Mouse (Mus musculus) embryonic facial prominence, embryonic 11.5 days (tissue): ENCODE results near the gene Mrpl32. TPM values are rescaled to one million over a fixed set of nuclear protein-coding genes. Genes with fewer than 3 reads are reported as not detected.

Experiments
- ATAC-seq: fragments of 200-750 bp; cut with Nextera tagmentation; replicated peaks from 2 replicates; pipeline ENCODE4 v1.8.0; 2017; ENCODE audit warnings: low read depth; ENCODE audit not compliant: insufficient number of reproducible peaks, low FRiP score, low TSS enrichment
- DNase-seq: peaks from one replicate; pipeline ENCODE4 v3.0.0-alpha.2; 2015; ENCODE audit warnings: low spot score
- H3K27ac ChIP-seq: fragments of 300-500 bp; sonication (generic); replicated peaks from 2 replicates; pipeline ENCODE4 v1.5.1; 2014; ENCODE audit warnings: mild to moderate bottlenecking, low read depth, low read length, control low read depth
- H3K27me3 ChIP-seq: fragments of 300-500 bp; sonication (generic); 2 replicates; pipeline ENCODE4 v1.6.1; 2014; ENCODE audit warnings: mild to moderate bottlenecking, low read length, moderate library complexity, mixed read lengths; ENCODE audit not compliant: control insufficient read depth, insufficient read depth
- H3K36me3 ChIP-seq: fragments of 300-500 bp; sonication (generic); replicated peaks from 2 replicates; pipeline ENCODE4 v1.6.1; 2014; ENCODE audit warnings: low read depth, mild to moderate bottlenecking, low read length, moderate library complexity, mixed read lengths; ENCODE audit not compliant: control insufficient read depth, insufficient read depth
- H3K4me1 ChIP-seq: fragments of 300-500 bp; sonication (generic); 2 replicates; pipeline ENCODE4 v1.6.1; 2014; ENCODE audit warnings: low read length, mixed read lengths; ENCODE audit not compliant: control insufficient read depth, insufficient read depth
- H3K4me2 ChIP-seq: fragments of 300-500 bp; sonication (generic); 2 replicates; pipeline ENCODE4 v1.6.1; 2014; ENCODE audit warnings: low read depth, mild to moderate bottlenecking, control low read depth, low read length, moderate library complexity
- H3K4me3 ChIP-seq: fragments of 300-500 bp; sonication (generic); 2 replicates; pipeline ENCODE4 v1.5.1; 2014; ENCODE audit warnings: low read depth, low read length, control low read depth
- H3K9ac ChIP-seq: fragments of 300-500 bp; sonication (generic); replicated peaks from 2 replicates; pipeline ENCODE4 v1.6.1; 2014; ENCODE audit warnings: mild to moderate bottlenecking, control low read depth, low read length
- H3K9me3 ChIP-seq: fragments of 300-500 bp; sonication (generic); replicated peaks from 2 replicates; pipeline ENCODE4 v1.6.1; 2016; ENCODE audit warnings: mild to moderate bottlenecking, low read length, inconsistent platforms, mixed read lengths; ENCODE audit not compliant: control insufficient read depth
- WGBS: fragments of 180-500 bp; shearing (Covaris S2); extraction: QIAGEN DNeasy Blood & Tissue Kit; methylation state at CpG from one replicate; pipeline ENCODE4 v1.1.7; 2014; 5-methylcytosine and 5-hydroxymethylcytosine counted together
- polyA plus RNA-seq: library from polyadenylated mRNA; unstranded; fragments of >200 nt; fragmentation: Nextera tagmentation; extraction: Ambion mirVana; gene quantifications from 2 replicates; pipeline ENCODE4 v1.2.1, GENCODE M21; 2014

The Mrpl32 gene
- 128 and 133 TPM in 2 replicates for polyA plus RNA-seq

DNA sequence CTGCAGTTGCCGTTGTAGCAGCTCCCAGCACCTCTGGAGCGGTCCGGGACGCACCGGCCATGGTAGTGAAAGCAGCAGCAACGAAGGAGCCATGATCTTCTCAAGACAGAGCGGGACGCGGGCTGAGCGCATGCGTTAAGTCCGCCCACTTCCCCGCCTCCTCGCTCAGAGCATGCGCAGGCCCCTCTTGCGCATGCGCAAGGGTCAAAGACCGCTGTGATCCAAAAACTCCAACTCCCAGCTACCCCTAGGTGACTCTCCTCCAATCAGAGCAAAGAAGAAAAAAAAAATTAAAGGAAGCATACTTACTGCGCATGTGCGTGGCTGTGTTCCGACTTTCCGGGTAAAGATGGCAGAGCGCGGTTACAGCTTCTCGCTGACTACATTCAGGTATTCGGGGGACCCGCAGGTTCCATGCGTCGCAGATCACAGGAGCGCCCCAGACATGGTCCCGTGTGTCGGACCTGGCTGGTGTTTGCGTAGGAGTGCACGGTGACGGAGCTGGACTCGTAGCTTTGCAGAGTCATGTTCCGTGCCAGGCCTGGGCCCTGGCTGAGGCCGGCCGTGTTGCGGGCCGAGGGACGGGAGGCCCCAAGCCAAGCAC is at the start of gene Mrpl32, which contains the start of gene Psma2:
Gene Mrpl32, minus strand, starts transcription at position 240 of the 604 bp plus-strand sequence.
Gene Psma2, plus strand, starts transcription at position 315 of the 604 bp plus-strand sequence.
- Histone ChIP-seq H3K27ac (no peak within 1 kb of the TSS), H3K36me3 (peaks cover 3% of the 10 kb centered on the region)
- under 1% methylated on average over 42 of the region's 42 CpGs for WGBS

DNA sequence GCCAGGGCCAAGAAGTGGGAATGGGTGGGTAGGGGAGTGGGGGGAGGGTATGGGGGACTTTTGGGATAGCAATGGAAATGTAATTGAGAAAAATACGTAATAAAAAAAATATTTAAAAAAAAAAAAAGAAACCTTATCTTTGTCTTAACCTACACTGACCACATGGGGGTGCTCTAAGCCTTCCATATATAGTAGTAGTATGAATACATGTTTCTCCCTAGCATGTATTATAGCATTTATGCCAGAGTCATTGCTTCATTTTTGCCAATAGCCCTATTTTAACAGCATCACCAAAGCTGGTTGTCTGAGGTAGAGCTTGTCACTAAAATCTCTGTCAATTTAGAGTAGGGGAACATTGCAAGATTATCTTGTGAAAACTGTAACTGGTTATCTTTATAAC is 36.3 kb upstream of the Mrpl32 start:
- no peaks in the 10 kb centered on the region for H3K27me3 ChIP-seq
- no peak overlapping the region for H3K9ac ChIP-seq
- ATAC-seq (no peak), DNase-seq (peak; percentile 66)
- no peaks in the 10 kb centered on the region for H3K9me3 ChIP-seq
- H3K4me3 ChIP-seq: no peak overlapping the region
- no peak overlapping the region for H3K27ac ChIP-seq
- no peak overlapping the region for H3K4me2 ChIP-seq
- no peaks in the 10 kb centered on the region for H3K4me1 ChIP-seq
- H3K36me3 ChIP-seq: no peaks in the 10 kb centered on the region
- WGBS: 23% methylated on average over 1 of the region's 1 CpGs

More for the DNA sequence above, at the start of gene Mrpl32, which contains the start of gene Psma2:
- Histone ChIP-seq H3K9me3 (no peaks in the 10 kb centered on the region), H3K4me3 (peak within 1 kb of the TSS; percentile 87), H3K4me1 (no peaks in the 10 kb centered on the region), H3K4me2 (peak within 1 kb of the TSS; percentile 50), H3K9ac (peak within 1 kb of the TSS; percentile 90), H3K27me3 (no peaks in the 10 kb centered on the region)
- DNase-seq (peak; percentile 99), ATAC-seq (peak; percentile 99)

DNA sequence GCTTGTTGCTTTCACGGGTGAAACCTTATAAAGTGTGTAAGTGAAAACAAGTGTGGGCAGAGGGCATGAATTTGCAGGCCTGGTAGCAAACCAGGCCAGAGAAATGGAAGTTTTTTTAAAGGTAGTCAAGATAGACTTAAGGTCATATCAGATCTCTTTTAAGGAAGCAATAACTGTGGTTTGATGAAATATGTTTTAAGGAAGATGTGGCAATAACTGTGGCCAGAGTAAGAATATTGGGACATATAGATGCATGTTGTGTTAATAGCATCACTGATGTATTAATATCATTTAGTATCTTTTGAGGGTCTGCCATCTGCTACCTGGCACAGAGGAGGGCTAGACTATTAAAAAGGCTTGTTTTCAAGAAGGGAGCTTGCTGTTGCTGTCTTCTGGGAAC is 27.0 kb upstream of the Mrpl32 start:
- H3K9ac ChIP-seq: no peak overlapping the region
- H3K36me3 ChIP-seq: peaks cover 5% of the 10 kb centered on the region
- DNase-seq (no peak), ATAC-seq (no peak)
- no peak overlapping the region for H3K4me3 ChIP-seq
- no peaks in the 10 kb centered on the region for H3K4me1 ChIP-seq
- H3K27ac ChIP-seq: no peak overlapping the region
- no peak overlapping the region for H3K4me2 ChIP-seq
- H3K27me3 ChIP-seq: no peaks in the 10 kb centered on the region
- H3K9me3 ChIP-seq: no peaks in the 10 kb centered on the region
- WGBS: 33% methylated on average over 1 of the region's 1 CpGs

DNA sequence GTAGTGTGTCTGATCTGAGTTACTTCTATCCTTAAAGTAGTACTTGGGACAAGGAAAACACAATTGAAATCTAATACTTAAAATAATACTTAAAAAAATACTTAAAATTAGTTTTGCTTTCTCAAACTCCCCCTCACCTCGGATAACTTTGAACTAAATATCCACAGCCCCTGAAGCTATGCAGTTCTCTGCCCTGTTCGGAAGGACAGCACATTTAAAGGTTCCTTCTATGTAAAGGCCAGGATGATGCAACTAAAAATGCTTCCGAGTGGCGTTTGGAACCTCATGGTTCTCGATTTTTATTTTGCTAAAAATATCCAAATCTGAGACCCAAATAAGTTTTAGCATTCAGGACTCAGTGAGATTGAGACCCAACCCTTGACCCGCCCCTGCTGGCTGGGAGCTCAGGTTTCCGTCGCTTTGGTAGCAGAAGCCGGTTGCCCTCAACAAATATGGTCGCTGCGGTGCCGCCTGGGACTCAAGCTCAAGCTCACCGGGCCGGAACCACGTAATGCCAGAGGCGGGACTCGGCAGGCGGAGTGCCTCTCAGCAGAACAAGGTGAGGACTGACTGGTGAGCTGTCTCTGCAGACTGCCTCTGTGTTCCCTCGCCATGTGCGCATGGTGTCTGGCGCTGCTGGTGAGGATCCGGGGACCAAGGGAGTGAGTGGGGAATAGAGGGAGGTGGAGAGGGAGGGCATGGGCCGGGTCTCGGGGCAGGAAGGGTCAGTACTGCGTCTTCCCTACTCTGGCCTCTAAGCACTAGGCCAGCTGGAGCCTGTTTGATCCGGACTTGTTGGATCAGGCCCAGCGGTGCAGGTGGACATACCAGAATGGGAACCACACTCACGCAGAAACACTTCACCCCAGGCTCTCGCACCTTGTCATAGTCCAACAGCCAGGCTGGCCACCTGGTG is 17.0 kb upstream of the Mrpl32 start, which contains the start of gene AW209491:
Gene AW209491, plus strand, starts transcription at position 429 of the 916 bp plus-strand sequence.
- no peaks in the 10 kb centered on the region for H3K9me3 ChIP-seq
- ATAC-seq (peak; percentile 96), DNase-seq (peak; percentile 95)
- H3K27ac ChIP-seq: no peak within 1 kb of the TSS; the same call in 1 of the 2 replicates
- H3K36me3 ChIP-seq: no peaks in the 10 kb centered on the region; the same call in 1 of the 2 replicates
- H3K4me1 ChIP-seq: no peaks in the 10 kb centered on the region
- no peaks in the 10 kb centered on the region for H3K27me3 ChIP-seq
- H3K4me2 ChIP-seq: peak within 1 kb of the TSS; percentile 66
- WGBS: 2% methylated on average over 29 of the region's 29 CpGs
- H3K4me3 ChIP-seq: peak within 1 kb of the TSS; percentile 64
- peak within 1 kb of the TSS; percentile 78 for H3K9ac ChIP-seq

DNA sequence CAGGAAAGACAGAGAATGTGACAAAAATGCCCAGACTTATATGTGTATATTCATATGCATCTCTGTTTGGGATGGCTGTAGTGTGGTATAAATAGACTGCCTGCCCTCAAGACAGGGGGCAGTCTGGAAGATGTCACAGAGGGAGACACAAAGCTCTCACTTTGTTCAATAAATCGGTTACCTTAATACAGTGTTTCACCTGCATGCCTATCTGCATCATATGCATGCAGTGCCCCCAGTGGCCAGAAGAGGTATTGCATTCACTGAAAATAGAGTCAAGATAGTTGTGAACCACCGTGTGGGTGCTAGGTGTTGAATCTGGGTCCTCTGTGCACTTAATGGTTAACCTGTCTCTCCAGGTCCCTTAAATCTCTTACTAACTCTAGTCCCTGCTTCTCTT is 5.8 kb upstream of the Mrpl32 start:
- no peak for ATAC-seq

DNA sequence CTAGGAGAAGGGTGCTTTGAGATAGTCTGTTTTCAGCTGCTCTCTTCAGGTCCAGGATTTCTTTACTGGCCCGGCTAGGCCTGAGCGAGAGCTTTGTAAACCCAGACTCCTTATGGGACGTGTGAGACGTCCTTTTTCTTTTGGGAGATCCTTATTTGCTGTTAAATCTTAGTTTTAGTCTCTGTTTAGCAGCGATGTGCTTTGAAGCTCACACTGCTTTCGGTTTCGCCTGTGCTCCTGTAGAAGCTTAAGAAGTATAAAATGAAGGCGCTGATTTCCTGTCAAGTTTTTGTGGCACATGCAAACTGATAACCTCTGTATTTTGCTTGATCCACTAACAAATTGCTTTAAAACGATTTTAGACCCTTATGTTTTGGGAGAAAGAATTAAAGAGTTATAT is 588 bp upstream of the Mrpl32 start:
- WGBS: under 1% methylated on average over 9 of the region's 9 CpGs
- Histone ChIP-seq H3K36me3 (peaks cover 3% of the 10 kb centered on the region), H3K9ac (peak overlapping the region; percentile 90), H3K9me3 (no peaks in the 10 kb centered on the region), H3K4me1 (no peaks in the 10 kb centered on the region), H3K4me3 (peak overlapping the region; percentile 87), H3K27me3 (no peaks in the 10 kb centered on the region), H3K4me2 (peak overlapping the region; percentile 41), H3K27ac (no peak overlapping the region)
- ATAC-seq (no peak), DNase-seq (no peak)

More for the DNA sequence above, 5.8 kb upstream of the Mrpl32 start:
- DNase-seq: peak; percentile 79
- 49% methylated on average over 2 of the region's 2 CpGs for WGBS
- Histone ChIP-seq H3K9me3 (no peaks in the 10 kb centered on the region), H3K4me1 (no peaks in the 10 kb centered on the region), H3K4me3 (no peak overlapping the region), H3K4me2 (no peak overlapping the region), H3K9ac (no peak overlapping the region), H3K36me3 (no peaks in the 10 kb centered on the region; the same call in none of the 2 replicates), H3K27me3 (no peaks in the 10 kb centered on the region), H3K27ac (no peak overlapping the region)

DNA sequence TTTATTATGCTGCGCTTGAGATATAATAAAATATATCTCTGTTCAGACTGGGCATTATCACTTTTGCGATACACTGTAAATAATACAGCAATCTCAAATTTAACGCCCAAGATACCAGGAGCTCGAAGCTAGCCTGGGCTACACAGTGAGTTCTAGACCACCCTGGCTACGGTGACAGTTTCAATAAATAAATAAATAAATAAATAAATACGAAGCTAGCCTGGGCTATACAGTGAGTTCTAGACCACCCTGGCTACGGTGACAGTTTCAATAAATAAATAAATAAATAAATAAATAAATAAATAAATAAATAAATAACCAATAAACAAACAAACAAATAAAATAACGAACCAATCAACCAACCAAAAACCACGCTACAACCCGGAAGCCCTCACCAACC is 502 bp downstream of the Mrpl32 start:
- Histone ChIP-seq H3K4me1 (no peaks in the 10 kb centered on the region), H3K27me3 (no peaks in the 10 kb centered on the region), H3K4me2 (peak overlapping the region; percentile 50), H3K36me3 (peaks cover 3% of the 10 kb centered on the region; the same call in 1 of the 2 replicates), H3K9ac (peak overlapping the region; percentile 80), H3K9me3 (no peaks in the 10 kb centered on the region), H3K4me3 (peak overlapping the region; percentile 87), H3K27ac (no peak overlapping the region)
- peak; percentile 3 for DNase-seq
- ATAC-seq: peak; percentile 60
- WGBS: 6% methylated on average over 10 of the region's 10 CpGs
